Mouse (Mus musculus): ENCODE measurements around the gene Dnah14.
"Not testable (repeated sequence)": the region's sequence is repeated elsewhere in the genome, so short reads cannot be mapped to it uniquely, and the experiment has no call there.

The Dnah14 gene

DNA sequence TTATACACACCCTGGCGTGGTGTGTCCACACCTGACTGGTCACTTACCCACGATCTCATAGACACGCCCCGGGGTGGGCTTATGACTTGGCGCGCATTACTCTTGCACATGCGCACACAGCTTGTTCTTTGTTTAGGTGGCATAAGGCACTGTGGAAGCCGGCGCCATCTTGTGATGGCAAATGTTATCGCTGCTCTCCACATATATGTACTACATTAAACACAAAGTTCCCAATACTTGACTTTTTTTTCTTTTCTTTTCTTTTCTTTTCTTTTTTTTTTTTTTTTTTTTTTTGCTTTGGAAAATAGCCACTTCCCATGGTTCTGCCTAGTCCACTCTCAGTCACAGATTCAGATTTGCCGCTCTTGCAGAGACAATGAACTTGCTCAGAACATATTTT lies 206.2 kb downstream of the Dnah14 start:
- DNase-seq (ENCODE audit: low read depth, low spot score), result not testable (repeated sequence)

GRCm38 (mm10) chr1:181789952-181790351 lies 213.6 kb downstream of the Dnah14 start:
- no peak for DNase-seq (ENCODE audit: low read depth, low spot score)

GRCm38 (mm10) chr1:181793541-181793940 lies 217.2 kb downstream of the Dnah14 start:
- no peak for DNase-seq (ENCODE audit: low read depth, low spot score)

DNA sequence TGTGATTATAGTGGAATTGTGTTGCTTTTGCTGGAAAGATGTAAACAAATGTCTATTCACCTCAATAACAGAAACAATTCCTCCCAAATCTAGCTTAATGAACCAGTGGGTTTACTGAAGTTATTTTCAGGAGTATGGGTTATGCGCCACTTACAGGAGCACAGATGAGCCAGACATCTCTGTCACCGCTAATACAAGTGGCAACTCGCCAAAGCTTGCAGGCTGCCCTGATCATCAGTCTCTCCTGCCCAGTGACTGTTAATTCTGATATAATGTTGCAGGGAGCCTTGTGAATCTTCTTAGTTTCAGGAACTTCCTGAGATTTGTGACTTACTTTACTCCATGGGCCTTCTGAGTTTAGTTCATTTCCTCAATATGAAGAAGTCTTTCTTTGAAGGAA lies 223.6 kb downstream of the Dnah14 start:
- DNase-seq (ENCODE audit: low read depth, low spot score), result no peak

DNA sequence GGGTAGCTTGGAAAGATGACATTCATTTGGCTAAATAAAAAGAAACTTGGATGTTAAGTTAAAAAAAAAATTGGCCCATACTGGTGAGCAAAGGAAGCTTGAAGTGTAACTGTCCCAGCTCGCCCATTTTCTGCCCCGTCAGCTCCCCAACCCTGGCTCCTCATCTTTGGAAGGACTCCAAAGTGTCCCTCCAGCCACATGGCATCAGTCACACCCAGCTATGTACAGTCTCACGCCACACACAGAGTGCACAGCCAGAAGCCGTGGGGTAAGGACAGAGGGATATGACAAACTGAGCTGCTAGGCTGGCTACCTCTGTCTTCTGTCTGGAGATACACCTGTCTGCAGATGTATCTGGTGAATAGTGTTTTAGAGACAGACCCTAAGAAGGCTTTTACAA lies 224.3 kb downstream of the Dnah14 start:
- DNase-seq (ENCODE audit: low read depth, low spot score), result no peak

DNA sequence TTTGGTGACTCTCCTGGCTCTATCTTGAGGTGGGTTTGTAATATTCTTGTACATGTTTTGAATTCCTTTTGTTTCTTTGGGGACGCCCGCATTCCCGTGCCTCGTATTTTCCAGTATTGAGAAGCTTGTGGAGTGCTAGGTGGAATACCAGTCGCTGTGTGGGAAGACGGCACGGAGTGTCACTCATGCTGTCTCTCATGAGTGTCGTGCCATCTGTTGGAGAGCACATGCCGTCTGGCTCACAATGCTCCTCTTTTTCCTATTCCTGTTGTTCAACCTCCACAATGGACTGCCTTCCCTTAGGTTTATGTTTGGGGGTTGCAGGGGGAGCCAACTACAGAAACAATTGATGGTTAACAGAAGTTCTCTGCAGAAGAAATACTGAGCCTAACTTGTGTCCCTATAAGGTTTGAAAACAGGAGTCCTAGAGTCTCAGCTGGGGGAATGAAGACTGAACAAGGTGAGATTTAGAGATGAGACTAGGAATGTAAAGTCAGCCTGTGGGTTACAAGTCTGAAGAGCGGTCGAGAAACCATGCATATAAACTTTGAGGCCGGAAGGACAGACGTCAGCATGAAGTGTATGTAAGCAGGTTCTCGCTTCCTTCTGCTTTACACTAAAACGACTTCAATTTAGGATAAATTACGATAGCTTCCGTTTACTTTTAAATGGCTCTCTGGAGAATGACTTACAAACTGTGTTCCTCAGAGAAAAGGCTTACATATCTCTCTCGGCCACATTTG lies 235.3 kb downstream of the Dnah14 start:
- no peak for DNase-seq (ENCODE audit: low read depth, low spot score)

GRCm38 (mm10) chr1:181826716-181827115 lies 250.4 kb downstream of the Dnah14 start:
- no peak for DNase-seq (ENCODE audit: low read depth, low spot score)

- DNase-seq (ENCODE audit: low read depth, low spot score), result no peak
Observed at GRCm38 (mm10) chr1:181828365-181828764, 252.0 kb downstream of the Dnah14 start.

GRCm38 (mm10) chr1:181832720-181833119 lies 256.4 kb downstream of the Dnah14 start:
- no peak for DNase-seq (ENCODE audit: low read depth, low spot score)

- DNase-seq (ENCODE audit: low read depth, low spot score), result no peak
Observed at GRCm38 (mm10) chr1:181833143-181833542, 256.8 kb downstream of the Dnah14 start.

GRCm38 (mm10) chr1:181838111-181838510 lies 261.8 kb downstream of the Dnah14 start:
- no peak for DNase-seq (ENCODE audit: low read depth, low spot score)

DNA sequence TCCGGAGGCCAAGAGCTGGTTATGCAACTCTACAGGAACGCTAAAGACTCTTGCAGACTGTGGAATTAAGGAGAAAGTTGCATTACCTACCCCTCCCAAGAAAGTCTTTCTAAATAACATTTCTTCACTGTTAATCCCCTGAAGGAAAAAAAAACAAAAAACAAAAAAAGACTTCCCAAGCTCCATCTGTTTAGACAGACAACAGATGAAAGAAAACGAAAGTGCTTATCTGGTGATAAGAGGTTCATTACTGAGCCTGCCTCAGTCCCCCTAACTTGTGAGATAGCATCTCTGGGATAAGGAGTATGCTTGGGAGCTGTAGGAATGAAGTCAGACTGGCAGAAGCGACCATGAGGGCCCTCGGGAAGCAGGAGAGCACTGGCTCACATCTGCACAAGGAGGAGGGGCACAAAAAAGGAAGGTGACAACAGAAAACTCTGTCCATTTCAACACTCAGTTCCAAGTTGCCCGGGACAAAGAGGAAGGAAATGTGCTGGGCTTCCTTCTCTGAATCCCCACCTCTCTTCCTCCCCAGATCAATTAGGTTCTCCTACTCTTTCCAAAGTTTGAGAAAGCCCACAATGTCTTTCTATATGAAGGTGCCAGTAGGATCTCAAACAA lies 263.5 kb downstream of the Dnah14 start:
- no peak for DNase-seq (ENCODE audit: low read depth, low spot score)

DNA sequence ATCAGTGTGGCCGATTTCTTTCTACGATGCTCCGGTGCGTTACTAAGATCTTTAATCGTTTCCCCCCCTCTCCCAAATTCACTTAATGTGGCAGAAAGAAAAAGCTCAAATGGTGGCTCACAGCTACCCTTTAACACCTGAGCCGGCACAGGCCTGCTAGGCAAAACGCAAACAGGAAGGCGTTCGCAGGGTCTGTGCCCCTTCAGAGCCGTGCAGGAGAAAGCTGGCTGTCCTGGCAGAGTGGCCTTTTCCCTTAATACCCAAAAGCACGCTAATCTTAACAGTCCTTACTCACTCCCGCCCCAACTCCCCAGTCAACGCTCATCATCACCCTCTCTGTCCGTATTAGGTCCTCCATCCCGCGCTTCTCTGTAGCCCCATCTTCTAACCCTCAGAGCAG lies 265.0 kb downstream of the Dnah14 start:
- peak; percentile 22 for DNase-seq (ENCODE audit: low read depth, low spot score)

DNA sequence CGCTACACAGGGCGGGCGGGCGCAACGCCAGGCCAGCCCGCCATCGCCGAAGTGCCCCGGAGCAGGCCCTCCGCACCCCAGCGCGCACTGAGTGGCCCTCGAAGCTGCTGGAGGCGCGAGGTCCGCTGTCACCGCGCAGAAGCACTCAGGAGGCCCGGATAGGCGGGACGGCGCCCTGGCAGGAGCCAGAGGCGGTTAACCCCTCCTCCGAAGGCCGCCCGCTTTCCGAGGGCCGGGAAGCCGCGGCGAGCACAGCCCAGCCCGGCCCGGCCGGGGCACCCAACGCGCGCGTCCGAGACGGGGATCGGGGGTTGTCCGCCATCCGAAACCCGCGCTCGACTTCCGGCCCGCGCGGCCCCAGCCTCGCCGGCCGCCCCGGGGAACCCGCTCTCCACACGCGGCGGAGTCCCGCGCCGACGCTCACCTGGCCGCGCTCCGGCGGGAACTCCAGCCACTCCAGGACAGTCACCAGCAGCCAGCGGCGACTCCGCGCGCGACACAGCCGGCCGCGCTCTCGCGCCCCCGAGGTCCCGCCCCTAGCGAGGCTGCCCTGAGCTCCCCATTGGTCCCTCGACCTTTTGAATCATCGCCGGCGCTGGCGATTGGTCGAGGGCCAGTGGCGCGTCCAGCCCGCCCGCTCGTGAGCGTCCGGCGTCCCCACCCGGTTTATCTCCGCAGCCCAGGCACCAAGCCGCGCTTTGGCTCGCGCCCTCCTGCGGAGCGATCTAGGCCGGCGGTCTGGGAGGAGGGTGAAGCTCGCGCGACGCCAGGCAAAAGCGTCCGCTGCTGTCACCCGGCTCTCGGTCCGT lies 265.7 kb downstream of the Dnah14 start:
- DNase-seq (ENCODE audit: low read depth, low spot score), result peak; percentile 92

- DNase-seq (ENCODE audit: low read depth, low spot score), result no peak
Observed at GRCm38 (mm10) chr1:181842781-181843180, 266.4 kb downstream of the Dnah14 start, which contains the start of gene Lbr. TSS of gene Lbr (minus strand) at chr1:181843046.

DNA sequence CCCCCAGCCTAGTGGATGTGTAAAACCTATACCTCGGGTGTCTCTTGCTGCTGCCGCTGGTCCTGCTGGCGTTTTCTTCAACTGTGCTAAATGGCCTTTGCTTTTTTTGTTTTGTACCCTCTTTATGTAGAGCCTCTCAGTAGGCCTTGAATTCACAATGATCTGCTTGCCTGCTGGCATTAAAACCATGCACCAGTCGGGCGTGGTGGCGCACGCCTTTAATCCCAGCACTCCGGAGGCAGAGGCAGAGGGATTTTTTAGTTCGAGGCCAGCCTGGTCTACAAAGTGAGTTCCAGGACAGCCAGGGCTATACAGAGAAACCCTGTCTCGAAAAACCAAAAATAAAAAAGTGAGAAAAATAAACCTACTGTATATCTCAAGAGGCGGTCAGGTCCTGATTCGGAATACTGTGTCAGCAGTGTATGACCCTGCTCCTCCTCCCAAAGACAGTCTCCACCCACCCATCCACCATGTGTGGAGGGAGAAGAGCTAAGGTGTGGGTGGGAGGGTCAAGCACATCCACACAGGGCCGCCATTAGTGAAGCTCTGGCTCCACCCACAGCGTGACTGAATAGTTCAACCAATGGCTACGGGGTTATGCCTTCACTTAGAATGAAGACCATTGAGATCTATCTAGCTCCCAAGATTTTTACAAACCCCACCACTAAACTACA lies 268.7 kb downstream of the Dnah14 start:
- DNase-seq (ENCODE audit: low read depth, low spot score), result no peak

DNA sequence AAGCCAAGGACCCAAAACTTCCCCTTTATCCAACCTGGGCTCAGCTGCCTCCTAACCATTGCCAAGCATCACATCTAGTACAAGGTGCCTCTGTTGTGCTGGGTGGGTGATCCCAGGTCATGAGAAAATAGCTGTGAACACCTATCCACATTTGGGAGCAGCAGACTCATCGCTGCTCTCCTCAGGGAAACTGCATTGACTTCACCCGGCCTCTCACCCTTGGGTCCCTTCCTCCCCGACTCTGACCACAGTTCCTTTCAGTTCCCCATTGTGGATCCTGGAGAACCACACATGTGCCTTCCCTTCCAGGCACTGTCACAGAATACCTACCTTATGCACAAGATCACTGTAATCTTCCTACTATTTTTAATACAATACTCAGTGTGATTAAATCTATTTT lies 269.4 kb downstream of the Dnah14 start:
- no peak for DNase-seq (ENCODE audit: low read depth, low spot score)

- DNase-seq (ENCODE audit: low read depth, low spot score), result no peak
Observed at GRCm38 (mm10) chr1:181847396-181847795, 271.0 kb downstream of the Dnah14 start.

- no peak for DNase-seq (ENCODE audit: low read depth, low spot score)
Observed at GRCm38 (mm10) chr1:181848210-181848609, 271.9 kb downstream of the Dnah14 start.

GRCm38 (mm10) chr1:181850441-181850840 lies 274.1 kb downstream of the Dnah14 start:
- no peak for DNase-seq (ENCODE audit: low read depth, low spot score)

- DNase-seq (ENCODE audit: low read depth, low spot score), result no peak
Observed at GRCm38 (mm10) chr1:181851521-181852310, 275.4 kb downstream of the Dnah14 start.

Data from retina, adult 2 months (tissue).